ENCODE assay signal across 24 mouse cellular contexts in genomic region chr1:16821186-16821585, GRCm38 (mm10).
"Had no signal": no experiment of that assay in that cellular context is flagged by ENCODE, and none has a peak within 500 bp of the region (broad histone marks: within the 10 kb centered on the region; RNA-seq: fewer than 3 reads in every experiment).

No protein-coding gene starts in this region.

- H3K27me3 ChIP-seq: heart, embryonic 13.5 days; heart, embryonic 15.5 days; hindbrain, embryonic 13.5 days; hindbrain, embryonic 15.5 days; kidney, embryonic 15.5 days; limb, embryonic 12.5 days; liver, embryonic 13.5 days had no signal

- ATAC-seq: forebrain, embryonic 16.5 days; hindbrain, postnatal 0 days; intestine, embryonic 16.5 days had no signal

- H3K36me3 ChIP-seq: heart, embryonic 13.5 days; heart, embryonic 15.5 days; hindbrain, embryonic 13.5 days; hindbrain, embryonic 15.5 days; kidney, embryonic 15.5 days; limb, embryonic 10.5 days; limb, embryonic 12.5 days; liver, embryonic 13.5 days had no signal

- DNase-seq: heart, adult 18-20 months; heart, postnatal 14 days; heart, postnatal 36 days; kidney, adult 11 months; kidney, adult 2 months; kidney, adult 9 months; kidney, postnatal 14 days; kidney, postnatal 36 days; layer of hippocampus, adult 9-11 months; layer of hippocampus, postnatal 36 days; liver; liver, embryonic 13.5 days had no signal

- H3K4me3 ChIP-seq: heart, embryonic 13.5 days; heart, embryonic 15.5 days; hindbrain, embryonic 13.5 days; hindbrain, embryonic 15.5 days; kidney, embryonic 15.5 days; limb, embryonic 10.5 days; limb, embryonic 12.5 days; liver, embryonic 13.5 days had no signal

- H3K4me2 ChIP-seq: heart, embryonic 11.5 days; heart, embryonic 13.5 days; heart, embryonic 15.5 days; hindbrain, embryonic 13.5 days; hindbrain, embryonic 15.5 days; kidney, embryonic 15.5 days; limb, embryonic 12.5 days; liver, embryonic 11.5 days; liver, embryonic 13.5 days had no signal
